Mouse (Mus musculus): ENCODE results near the gene Csf3.
"Not testable (repeated sequence)": the region's sequence is repeated elsewhere in the genome, so short reads cannot be mapped to it uniquely, and the experiment has no call there.

The Csf3 gene

GRCm38 (mm10) chr11:98701213-98701670 is at the start of gene Csf3:
Csf3 (plus strand) TSS chr11:98701263.
- in situ Hi-C loops (cut with MboI; ENCODE audit: low pct_unique_long_range_greater_than_20kb in 1 of 2, low sequenced_read_pairs in 2 of 2, unreplicated experiment in 1 of 2), result no loop called here

- in situ Hi-C loops (cut with MboI; ENCODE audit: low pct_unique_long_range_greater_than_20kb in 1 of 2, low sequenced_read_pairs in 2 of 2, unreplicated experiment in 1 of 2), result not testable (repeated sequence)
Measured at GRCm38 (mm10) chr11:98655076-98655475, 46.0 kb upstream of the Csf3 start.

GRCm38 (mm10) chr11:98660517-98660916 is 40.5 kb upstream of the Csf3 start:
- in situ Hi-C loops (cut with MboI; ENCODE audit: low pct_unique_long_range_greater_than_20kb in 1 of 2, low sequenced_read_pairs in 2 of 2, unreplicated experiment in 1 of 2), result no loop called here

GRCm38 (mm10) chr11:98664091-98664490 is 37.0 kb upstream of the Csf3 start, which contains the start of gene Gsdma:
Gsdma (plus strand) TSS chr11:98664351.
- in situ Hi-C loops (cut with MboI; ENCODE audit: low pct_unique_long_range_greater_than_20kb in 1 of 2, low sequenced_read_pairs in 2 of 2, unreplicated experiment in 1 of 2), result no loop called here

- in situ Hi-C loops (cut with MboI; ENCODE audit: low pct_unique_long_range_greater_than_20kb in 1 of 2, low sequenced_read_pairs in 2 of 2, unreplicated experiment in 1 of 2), result no loop called here
Measured at GRCm38 (mm10) chr11:98668984-98669383, 32.1 kb upstream of the Csf3 start.

- in situ Hi-C loops (cut with MboI; ENCODE audit: low pct_unique_long_range_greater_than_20kb in 1 of 2, low sequenced_read_pairs in 2 of 2, unreplicated experiment in 1 of 2), result no loop called here
Measured at GRCm38 (mm10) chr11:98671284-98671815, 29.7 kb upstream of the Csf3 start.

- in situ Hi-C loops (cut with MboI; ENCODE audit: low pct_unique_long_range_greater_than_20kb in 1 of 2, low sequenced_read_pairs in 2 of 2, unreplicated experiment in 1 of 2), result no loop called here
Measured at GRCm38 (mm10) chr11:98671857-98672256, 29.2 kb upstream of the Csf3 start.

GRCm38 (mm10) chr11:98672482-98672881 is 28.6 kb upstream of the Csf3 start:
- in situ Hi-C loops (cut with MboI; ENCODE audit: low pct_unique_long_range_greater_than_20kb in 1 of 2, low sequenced_read_pairs in 2 of 2, unreplicated experiment in 1 of 2), result no loop called here

- in situ Hi-C loops (cut with MboI; ENCODE audit: low pct_unique_long_range_greater_than_20kb in 1 of 2, low sequenced_read_pairs in 2 of 2, unreplicated experiment in 1 of 2), result not testable (repeated sequence)
Measured at GRCm38 (mm10) chr11:98673136-98673535, 27.9 kb upstream of the Csf3 start.

GRCm38 (mm10) chr11:98675829-98676363 is 25.2 kb upstream of the Csf3 start:
- in situ Hi-C loops (cut with MboI; ENCODE audit: low pct_unique_long_range_greater_than_20kb in 1 of 2, low sequenced_read_pairs in 2 of 2, unreplicated experiment in 1 of 2), result no loop called here

GRCm38 (mm10) chr11:98680023-98680422 is 21.0 kb upstream of the Csf3 start:
- in situ Hi-C loops (cut with MboI; ENCODE audit: low pct_unique_long_range_greater_than_20kb in 1 of 2, low sequenced_read_pairs in 2 of 2, unreplicated experiment in 1 of 2), result no loop called here

GRCm38 (mm10) chr11:98680595-98680994 is 20.5 kb upstream of the Csf3 start:
- in situ Hi-C loops (cut with MboI; ENCODE audit: low pct_unique_long_range_greater_than_20kb in 1 of 2, low sequenced_read_pairs in 2 of 2, unreplicated experiment in 1 of 2), result not testable (repeated sequence)

- in situ Hi-C loops (cut with MboI; ENCODE audit: low pct_unique_long_range_greater_than_20kb in 1 of 2, low sequenced_read_pairs in 2 of 2, unreplicated experiment in 1 of 2), result no loop called here
Measured at GRCm38 (mm10) chr11:98681186-98681585, 19.9 kb upstream of the Csf3 start.

- in situ Hi-C loops (cut with MboI; ENCODE audit: low pct_unique_long_range_greater_than_20kb in 1 of 2, low sequenced_read_pairs in 2 of 2, unreplicated experiment in 1 of 2), result no loop called here
Measured at GRCm38 (mm10) chr11:98681786-98682745, 19.0 kb upstream of the Csf3 start, which contains the start of gene Psmd3. Psmd3 (plus strand) TSS chr11:98682554.

GRCm38 (mm10) chr11:98682811-98683210 is 18.3 kb upstream of the Csf3 start:
- in situ Hi-C loops (cut with MboI; ENCODE audit: low pct_unique_long_range_greater_than_20kb in 1 of 2, low sequenced_read_pairs in 2 of 2, unreplicated experiment in 1 of 2), result no loop called here

GRCm38 (mm10) chr11:98685642-98686041 is 15.4 kb upstream of the Csf3 start:
- in situ Hi-C loops (cut with MboI; ENCODE audit: low pct_unique_long_range_greater_than_20kb in 1 of 2, low sequenced_read_pairs in 2 of 2, unreplicated experiment in 1 of 2), result no loop called here

GRCm38 (mm10) chr11:98686976-98687375 is 14.1 kb upstream of the Csf3 start:
- in situ Hi-C loops (cut with MboI; ENCODE audit: low pct_unique_long_range_greater_than_20kb in 1 of 2, low sequenced_read_pairs in 2 of 2, unreplicated experiment in 1 of 2), result no loop called here

- in situ Hi-C loops (cut with MboI; ENCODE audit: low pct_unique_long_range_greater_than_20kb in 1 of 2, low sequenced_read_pairs in 2 of 2, unreplicated experiment in 1 of 2), result no loop called here
Measured at GRCm38 (mm10) chr11:98688009-98688408, 13.1 kb upstream of the Csf3 start.

- in situ Hi-C loops (cut with MboI; ENCODE audit: low pct_unique_long_range_greater_than_20kb in 1 of 2, low sequenced_read_pairs in 2 of 2, unreplicated experiment in 1 of 2), result no loop called here
Measured at GRCm38 (mm10) chr11:98693201-98693600, 7.9 kb upstream of the Csf3 start.

Data from mouse embryonic stem cell (cell line).